Mouse (Mus musculus) lung, postnatal 0 days (tissue): Measurements from ENCODE around the gene Hydin.

ENCODE experiments used
- CTCF ChIP-seq: IDR thresholded peaks from 2 replicates; pipeline ENCODE4 v1.5.1; 2016; ENCODE audit warnings: antibody characterized with exemption, mild to moderate bottlenecking
- EP300 ChIP-seq: IDR thresholded peaks from 2 replicates; pipeline ENCODE4 v1.6.1; 2016; ENCODE audit warnings: antibody characterized with exemption, mild to moderate bottlenecking, control low read depth

GRCm38 (mm10) chr8:110501330-110501729, 234.6 kb downstream of the Hydin start:
- no peak for TF ChIP-seq EP300
- no peak for TF ChIP-seq CTCF
